Mouse (Mus musculus) MEL (cell line): Measurements from ENCODE around the gene Macf1. TPM values are rescaled to one million over a fixed set of nuclear protein-coding genes. Genes with fewer than 3 reads are reported as not detected.

Source experiments
- DNase-seq: peaks from one replicate; pipeline ENCODE4 v3.0.0; 2011; ENCODE audit warnings: low read depth, low spot score
- H3K27ac ChIP-seq: 2 replicates; pipeline ENCODE4 v1.5.1; 2012; ENCODE audit warnings: low read depth, mild to moderate bottlenecking, control low read depth, low read length, moderate library complexity; ENCODE audit not compliant: control insufficient read depth
- H3K27me3 ChIP-seq, 2 experiments: fragments of 150-350 bp in 1 of 2; sonication (generic) in 1 of 2; 2 replicates each; pipeline ENCODE4 v1.6.1; 2012; ENCODE audit warnings: low read length in 2 of 2, mild to moderate bottlenecking in 2 of 2, improper control_type of control experiment in 1 of 2, moderate library complexity in 1 of 2; ENCODE audit not compliant: insufficient read depth in 2 of 2, control insufficient read depth in 1 of 2
- H3K36me3 ChIP-seq, 2 experiments: 2 replicates each; pipeline ENCODE4 v1.6.1; 2012 to 2014; ENCODE audit warnings: low read length in 2 of 2, improper control_type of control experiment in 1 of 2, inconsistent platforms in 1 of 2, mild to moderate bottlenecking in 1 of 2; ENCODE audit not compliant: insufficient read depth in 2 of 2, control insufficient read depth in 1 of 2
- H3K4me1 ChIP-seq, 2 experiments: fragments of 150-350 bp in 1 of 2; sonication (generic) in 1 of 2; 2 replicates each; pipeline ENCODE4 v1.6.1; 2012; ENCODE audit warnings: low read length in 2 of 2, improper control_type of control experiment in 1 of 2, mild to moderate bottlenecking in 1 of 2; ENCODE audit not compliant: insufficient read depth in 2 of 2, control insufficient read depth in 1 of 2
- H3K4me3 ChIP-seq, 2 experiments: fragments of 150-350 bp in 1 of 2; sonication (generic) in 1 of 2; 2 replicates each; pipeline ENCODE4 v1.5.1; 2012; ENCODE audit warnings: low read depth in 2 of 2, low read length in 2 of 2, mild to moderate bottlenecking in 2 of 2, moderate library complexity in 2 of 2, control low read depth in 1 of 2, improper control_type of control experiment in 1 of 2; ENCODE audit not compliant: control insufficient read depth in 1 of 2, insufficient read depth in 1 of 2
- H3K79me2 ChIP-seq: 2 replicates; pipeline ENCODE4 v1.6.1; 2012; ENCODE audit warnings: mild to moderate bottlenecking, low read length, moderate library complexity; ENCODE audit not compliant: control insufficient read depth, poor library complexity, insufficient read depth
- H3K9ac ChIP-seq: 2 replicates; pipeline ENCODE4 v1.6.1; 2012; ENCODE audit warnings: low read depth, mild to moderate bottlenecking, control low read depth, low read length, moderate library complexity; ENCODE audit not compliant: control insufficient read depth, poor library complexity, severe bottlenecking
- H3K9me3 ChIP-seq: fragments of 150-350 bp; sonication (generic); replicated peaks from 2 replicates; pipeline ENCODE4 v1.6.1; 2012; ENCODE audit warnings: mild to moderate bottlenecking, low read length, improper control_type of control experiment, moderate library complexity; ENCODE audit not compliant: insufficient read depth
- CHD2 ChIP-seq: IDR thresholded peaks from 2 replicates; pipeline ENCODE4 v1.6.1; 2011; ENCODE audit warnings: low read length, improper control_type of control experiment
- E2F4 ChIP-seq: IDR thresholded peaks from 2 replicates; pipeline ENCODE4 v1.6.1; 2011; ENCODE audit warnings: low read depth, low read length, improper control_type of control experiment, borderline replicate concordance
- ELF1 ChIP-seq: IDR thresholded peaks from 2 replicates; pipeline ENCODE4 v1.6.1; 2014; ENCODE audit warnings: low read depth, mild to moderate bottlenecking, inconsistent platforms, low read length, improper control_type of control experiment, moderate library complexity
- EP300 ChIP-seq, 2 experiments: IDR thresholded peaks; 2 replicates each; pipeline ENCODE4 v1.6.1; 2011; ENCODE audit warnings: improper control_type of control experiment in 2 of 2, low read length in 2 of 2, low read depth in 1 of 2, mild to moderate bottlenecking in 1 of 2
- ETS1 ChIP-seq: IDR thresholded peaks from 2 replicates; pipeline ENCODE4 v1.6.1; 2012; ENCODE audit warnings: low read depth, mild to moderate bottlenecking, inconsistent platforms, low read length, improper control_type of control experiment, moderate library complexity
- GABPA ChIP-seq: IDR thresholded peaks from 2 replicates; pipeline ENCODE4 v1.6.1; 2012; ENCODE audit warnings: low read depth, mild to moderate bottlenecking, inconsistent platforms, low read length, improper control_type of control experiment, moderate library complexity
- MAFK ChIP-seq: IDR thresholded peaks from 2 replicates; pipeline ENCODE4 v1.6.1; 2011; ENCODE audit warnings: low read depth, mild to moderate bottlenecking, low read length, improper control_type of control experiment, borderline replicate concordance
- MAX ChIP-seq: IDR thresholded peaks from 2 replicates; pipeline ENCODE4 v1.6.1; 2011; ENCODE audit warnings: low read length, improper control_type of control experiment
- MAZ ChIP-seq: IDR thresholded peaks from 2 replicates; pipeline ENCODE4 v1.6.1; 2012; ENCODE audit warnings: low read depth, mild to moderate bottlenecking, inconsistent platforms, low read length, improper control_type of control experiment
- MEF2A ChIP-seq: IDR thresholded peaks from 2 replicates; pipeline ENCODE4 v1.6.1; 2014; ENCODE audit warnings: low read depth, mild to moderate bottlenecking, inconsistent platforms, low read length, improper control_type of control experiment; ENCODE audit not compliant: poor library complexity, insufficient replicate concordance, severe bottlenecking; ENCODE audit errors: extremely low read depth
- MYC ChIP-seq: IDR thresholded peaks from 2 replicates; pipeline ENCODE4 v1.6.1; 2011; ENCODE audit warnings: low read depth, mild to moderate bottlenecking, low read length, improper control_type of control experiment, moderate library complexity
- NRF1 ChIP-seq: IDR thresholded peaks from 2 replicates; pipeline ENCODE4 v1.6.1; 2014; ENCODE audit warnings: low read depth, mild to moderate bottlenecking, inconsistent platforms, low read length, improper control_type of control experiment, moderate library complexity; ENCODE audit not compliant: poor library complexity, insufficient read depth, severe bottlenecking
- POLR2A ChIP-seq, 2 experiments: IDR thresholded peaks; 2 replicates each; pipeline ENCODE4 v1.6.1; 2011 to 2012; ENCODE audit warnings: low read length in 2 of 2, mild to moderate bottlenecking in 2 of 2, control low read depth in 1 of 2, improper control_type of control experiment in 1 of 2, low read depth in 1 of 2, moderate library complexity in 1 of 2; ENCODE audit not compliant: control insufficient read depth in 1 of 2, insufficient read depth in 1 of 2, poor library complexity in 1 of 2
- POLR2AphosphoS5 ChIP-seq: IDR thresholded peaks from 2 replicates; pipeline ENCODE4 v1.6.1; 2012; ENCODE audit warnings: low read depth, borderline replicate concordance, mild to moderate bottlenecking, inconsistent platforms, low read length, moderate library complexity, mixed read lengths
- RAD21 ChIP-seq: IDR thresholded peaks from 2 replicates; pipeline ENCODE4 v1.6.1; 2011; ENCODE audit warnings: mild to moderate bottlenecking, low read depth, low read length, improper control_type of control experiment
- RCOR1 ChIP-seq: IDR thresholded peaks from 2 replicates; pipeline ENCODE4 v1.6.1; 2012; ENCODE audit warnings: low read depth, mild to moderate bottlenecking, inconsistent platforms, low read length, improper control_type of control experiment
- SIN3A ChIP-seq: IDR thresholded peaks from 2 replicates; pipeline ENCODE4 v1.6.1; 2012; ENCODE audit warnings: low read length, improper control_type of control experiment, inconsistent platforms
- TAL1 ChIP-seq: IDR thresholded peaks from 2 replicates; pipeline ENCODE4 v1.6.1; 2012; ENCODE audit warnings: mild to moderate bottlenecking, inconsistent platforms, low read length, moderate library complexity, mixed read lengths
- TBP ChIP-seq: IDR thresholded peaks from 2 replicates; pipeline ENCODE4 v1.8.0; 2011; ENCODE audit warnings: low read depth, low read length, improper control_type of control experiment
- TCF12 ChIP-seq: IDR thresholded peaks from 2 replicates; pipeline ENCODE4 v1.6.1; 2014; ENCODE audit warnings: low read depth, mild to moderate bottlenecking, inconsistent platforms, low read length, improper control_type of control experiment, moderate library complexity
- USF2 ChIP-seq, 2 experiments: IDR thresholded peaks; 2 replicates each; pipeline ENCODE4 v1.6.1; 2011 to 2012; ENCODE audit warnings: improper control_type of control experiment in 2 of 2, low read length in 2 of 2, borderline replicate concordance in 1 of 2, inconsistent platforms in 1 of 2, low read depth in 1 of 2, mild to moderate bottlenecking in 1 of 2; ENCODE audit not compliant: insufficient read depth in 1 of 2
- ZC3H11A ChIP-seq: IDR thresholded peaks from 2 replicates; pipeline ENCODE4 v1.6.1; 2012; ENCODE audit warnings: low read depth, mild to moderate bottlenecking, inconsistent platforms, low read length, improper control_type of control experiment
- ZMIZ1 ChIP-seq: IDR thresholded peaks from 2 replicates; pipeline ENCODE4 v1.6.1; 2012; ENCODE audit warnings: low read depth, mild to moderate bottlenecking, inconsistent platforms, low read length, improper control_type of control experiment, moderate library complexity
- ZNF384 ChIP-seq: IDR thresholded peaks from 2 replicates; pipeline ENCODE4 v1.6.1; 2012; ENCODE audit warnings: low read depth, mild to moderate bottlenecking, inconsistent platforms, low read length, improper control_type of control experiment
- polyA plus RNA-seq, 2 experiments: library from polyadenylated mRNA; stranded (reverse) in 1 of 2; unstranded in 1 of 2; fragments of >175 nt in 1 of 2; fragments of >200 nt in 1 of 2; gene quantifications; 2 replicates each; pipeline versions ENCODE4 v1.2.1 to v1.2.4; 2012; ENCODE audit warnings: low replicate concordance in 2 of 2, low read depth in 1 of 2; ENCODE audit not compliant: insufficient read length in 2 of 2, insufficient read depth in 1 of 2, missing spikeins in 1 of 2
- total RNA-seq: library from RNA; depleted of rRNA; stranded (reverse); fragments of 300-350 nt; gene quantifications from 2 replicates; pipeline ENCODE4 v1.2.3, GENCODE M21; 2012

Gene Macf1
- total and polyA plus RNA-seq, 3 experiments = 18.5 to 71.4 (median 60.8) TPM

DNA sequence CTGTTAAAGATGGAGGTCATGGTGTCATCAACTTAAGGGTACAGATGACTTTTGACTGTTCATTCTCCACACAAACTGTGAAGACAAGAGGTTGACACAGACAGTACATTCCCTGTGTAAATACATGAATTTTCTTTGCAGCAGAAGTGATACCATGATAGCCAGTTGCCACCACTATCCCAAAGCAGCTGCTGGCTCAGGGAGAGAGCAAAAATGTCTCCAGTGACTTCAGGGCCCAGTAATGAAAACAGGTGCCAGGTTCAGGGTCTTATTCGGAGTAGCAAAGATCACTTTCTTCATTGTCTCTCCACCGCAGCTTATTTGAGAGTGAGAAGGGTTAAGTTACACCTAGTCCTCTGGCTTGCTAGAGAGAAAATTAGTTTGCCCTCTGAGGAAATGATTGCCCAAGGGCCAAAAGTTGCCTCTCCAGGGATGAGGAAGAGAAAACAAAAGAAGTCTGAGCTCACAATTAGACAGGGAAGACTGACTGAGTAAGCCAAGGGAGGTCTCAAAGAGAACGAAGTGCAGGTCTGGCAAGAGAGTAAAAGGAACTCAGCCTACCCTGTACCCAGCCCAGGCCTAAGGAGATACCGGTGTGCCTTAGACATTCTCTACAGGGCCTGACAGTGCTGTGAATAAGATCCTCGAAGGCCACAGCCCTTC, 66.3 kb downstream of the Macf1 start:
- no peaks in the 10 kb centered on the region for H3K79me2 ChIP-seq
- H3K4me1 ChIP-seq = 0 out of 4 replicates have a peak, but pooled peaks cover 2 to 3% of the 10 kb centered on the region in 2 experiments
- H3K27me3 ChIP-seq = no peaks in the 10 kb centered on the region; a peak in 1 of 4 replicates
- DNase-seq = no peak
- no peak overlapping the region for H3K4me3 ChIP-seq
- no peaks in the 10 kb centered on the region for H3K9me3 ChIP-seq
- H3K36me3 ChIP-seq = no peaks in the 10 kb centered on the region; a peak in 1 of 4 replicates
- no peak overlapping the region for H3K9ac ChIP-seq
- TF ChIP-seq RCOR1 (no peak), TBP (no peak), SIN3A (no peak), USF2 (IDR thresholded peaks at IDR 0.05; ENCODE audit: borderline replicate concordance in 1 of 2, insufficient read depth in 1 of 2, low read depth in 1 of 2, low read length in 2 of 2) (no peak), ELF1 (no peak), MAX (no peak), RAD21 (no peak), ZMIZ1 (no peak), CHD2 (no peak), ZC3H11A (no peak), ZNF384 (no peak), MAZ (no peak)
- no peak overlapping the region for H3K27ac ChIP-seq

- no peak overlapping the region for H3K4me3 ChIP-seq
- DNase-seq = no peak
- H3K9me3 ChIP-seq = no peaks in the 10 kb centered on the region
- no peak overlapping the region for H3K27ac ChIP-seq
- H3K27me3 ChIP-seq = no peaks in the 10 kb centered on the region
- no peaks in the 10 kb centered on the region for H3K79me2 ChIP-seq
- H3K36me3 ChIP-seq = peaks cover 0 to 3% of the 10 kb centered on the region in 2 experiments; a peak in 2 of 4 replicates
- no peak for TF ChIP-seq POLR2A (IDR thresholded peaks at IDR 0.05; ENCODE audit: control insufficient read depth in 1 of 2, insufficient read depth in 1 of 2, low read depth in 1 of 2, low read length in 2 of 2, poor library complexity in 1 of 2)
- TF ChIP-seq MAZ = no peak
- no peak for TF ChIP-seq ZNF384
- TF ChIP-seq E2F4 = no peak
- no peak for TF ChIP-seq TAL1
- TF ChIP-seq EP300 (IDR thresholded peaks at IDR 0.05; ENCODE audit: low read depth in 1 of 2, low read length in 2 of 2) = no peak
- no peak for TF ChIP-seq ZMIZ1
- no peak for TF ChIP-seq TCF12
- TF ChIP-seq POLR2AphosphoS5 = no peak
- no peak for TF ChIP-seq GABPA
- no peak for TF ChIP-seq TBP
- no peak for TF ChIP-seq MYC
- no peak for TF ChIP-seq NRF1
- TF ChIP-seq ZC3H11A = no peak
- no peak for TF ChIP-seq MEF2A
- TF ChIP-seq RAD21 = no peak
- no peak for TF ChIP-seq ETS1
- TF ChIP-seq MAFK = no peak
- H3K9ac ChIP-seq = no peak overlapping the region
- H3K4me1 ChIP-seq = 0 out of 4 replicates have a peak, but pooled peaks cover 2 to 3% of the 10 kb centered on the region in 2 experiments
These were observed 67.2 kb downstream of the Macf1 start for GRCm38 (mm10) chr4:123616971-123617370.
